Mouse (Mus musculus) heart, postnatal 0 days (tissue): ENCODE data around the gene Chn1.

ENCODE experiments used
- CTCF ChIP-seq: IDR thresholded peaks from 2 replicates; pipeline ENCODE4 v1.5.1; 2016; ENCODE audit warnings: antibody characterized with exemption, control low read depth, low read depth
- EP300 ChIP-seq: IDR thresholded peaks from 2 replicates; pipeline ENCODE4 v1.6.1; 2016; ENCODE audit warnings: antibody characterized with exemption, low read depth

DNA sequence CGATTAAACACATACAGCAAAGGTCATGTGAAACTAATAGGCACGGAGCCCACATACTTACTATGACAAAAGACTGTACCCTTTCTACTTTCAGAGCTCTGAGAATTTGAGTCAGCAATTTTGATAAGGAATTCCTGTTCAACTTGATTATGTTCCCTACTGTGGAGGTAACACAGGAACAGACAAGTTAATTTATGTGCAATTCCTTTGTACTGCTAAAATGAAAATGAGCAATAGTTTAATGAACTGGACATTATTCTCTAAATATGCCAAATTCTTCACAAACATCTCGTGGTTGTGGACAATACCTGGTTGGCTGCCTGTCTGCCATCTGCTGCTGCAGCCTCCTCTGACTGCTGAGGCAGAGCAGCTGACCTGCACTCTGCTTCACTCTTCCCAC lies 11.6 kb downstream of the Chn1 start:
- TF ChIP-seq CTCF: no peak
- no peak for TF ChIP-seq EP300
